Mouse (Mus musculus): ENCODE measurements at regions not wholly inside any gene's neighbourhood (a gene's known extent, or its start where the extent isn't known, plus 50 kb on each side); places are given as distances from the start of the nearest gene placed in this dataset.

GRCm38 (mm10) chr9:85487915-85488314, 160.8 kb upstream of the Tent5a start:
- no peak for TF ChIP-seq GATA1 (IDR thresholded peaks at IDR 0.05; ENCODE audit: borderline replicate concordance, low read length)
- no peak for TF ChIP-seq FLI1 (IDR thresholded peaks at IDR 0.05; ENCODE audit: low read length)

Data from megakaryocyte, embryonic 14.5 days (primary cell).